Mouse (Mus musculus): ENCODE measurements around the gene Fam102b.

- TF ChIP-seq POLR2A (IDR thresholded peaks at IDR 0.05; ENCODE audit: borderline replicate concordance, extremely low read depth, low read depth, low read length) (no peak), CTCF (IDR thresholded peaks at IDR 0.05; ENCODE audit: insufficient read depth, low read length) (no peak)
These were observed 20.4 kb upstream of the Fam102b start for GRCm38 (mm10) chr3:109047707-109048283.

Data from lung, adult 2 months (tissue).